ENCODE assay signal across 8 mouse cellular contexts in genomic region chr6:125084424-125084823, GRCm38 (mm10). TPM values are rescaled to one million over a fixed set of nuclear protein-coding genes. Genes with fewer than 3 reads are reported as not detected.
DNase-seq lines count a peak whose midpoint lies in the region; ATAC-seq lines count a peak whose summit lies in the region.

No protein-coding gene starts in this region.

- H3K4me2 ChIP-seq in midbrain, embryonic 14.5 days (ENCODE audit: low read length), result no peak overlapping the region
- H3K4me2 ChIP-seq in midbrain, embryonic 13.5 days (replicated peaks), result no peak overlapping the region
- no peak overlapping the region for H3K4me2 ChIP-seq in embryonic facial prominence, embryonic 12.5 days (replicated peaks)

- intact Hi-C loops in heart, postnatal 36 days (cut with DNase I), result loop anchor here (1.0 kb wide), 1 partner anchor 181 kb away; no protein-coding TSS in a partner anchor

- H3K4me1 ChIP-seq in midbrain, embryonic 14.5 days (ENCODE audit: control insufficient read depth, insufficient read depth, low read length), result peaks cover 11% of the 10 kb centered on the region
- H3K4me1 ChIP-seq in midbrain, embryonic 13.5 days (replicated peaks), result peaks cover 27% of the 10 kb centered on the region
- peaks cover 15% of the 10 kb centered on the region; the same call in 1 of the 2 replicates for H3K4me1 ChIP-seq in embryonic facial prominence, embryonic 12.5 days

- no peaks in the 10 kb centered on the region for H3K27me3 ChIP-seq in midbrain, embryonic 14.5 days (ENCODE audit: control insufficient read depth, insufficient read depth, low read length)
- H3K27me3 ChIP-seq in midbrain, embryonic 13.5 days, result no peaks in the 10 kb centered on the region
- H3K27me3 ChIP-seq in embryonic facial prominence, embryonic 12.5 days, result no peaks in the 10 kb centered on the region

- H3K36me3 ChIP-seq in midbrain, embryonic 14.5 days (ENCODE audit: control insufficient read depth, insufficient read depth, low read length), result no peaks in the 10 kb centered on the region
- no peaks in the 10 kb centered on the region for H3K36me3 ChIP-seq in midbrain, embryonic 13.5 days
- no peaks in the 10 kb centered on the region for H3K36me3 ChIP-seq in embryonic facial prominence, embryonic 12.5 days

- H3K27ac ChIP-seq in midbrain, embryonic 14.5 days (replicated peaks; ENCODE audit: low read depth, low read length), result no peak overlapping the region
- no peak overlapping the region for H3K27ac ChIP-seq in midbrain, embryonic 13.5 days
- peak overlapping the region; percentile 31 for H3K27ac ChIP-seq in embryonic facial prominence, embryonic 12.5 days

- H3K4me3 ChIP-seq in midbrain, embryonic 14.5 days (replicated peaks; ENCODE audit: low read depth, low read length), result no peak overlapping the region
- no peak overlapping the region for H3K4me3 ChIP-seq in midbrain, embryonic 13.5 days (replicated peaks)
- no peak overlapping the region for H3K4me3 ChIP-seq in embryonic facial prominence, embryonic 12.5 days

- 7% methylated on average over 4 of the region's 4 CpGs for WGBS in midbrain, embryonic 14.5 days
- 4% methylated on average over 4 of the region's 4 CpGs for WGBS in midbrain, embryonic 13.5 days
- 4% methylated on average over 4 of the region's 4 CpGs for WGBS in embryonic facial prominence, embryonic 12.5 days

- ATAC-seq in midbrain, embryonic 14.5 days (ENCODE audit: low FRiP score, low TSS enrichment), result 0 out of 2 replicates have a peak, but pooled peaks have one; percentile 7
- ATAC-seq in midbrain, embryonic 13.5 days, result no peak
- ATAC-seq in embryonic facial prominence, embryonic 12.5 days (ENCODE audit: insufficient number of reproducible peaks, insufficient read depth, low FRiP score, low TSS enrichment), result no peak
- ATAC-seq in megakaryocyte progenitor cell, adult 5-6 weeks (replicated peaks; ENCODE audit: poor library complexity), result peak; percentile 66

- no peak overlapping the region for H3K9ac ChIP-seq in midbrain, embryonic 14.5 days (replicated peaks; ENCODE audit: low read length)
- no peak overlapping the region for H3K9ac ChIP-seq in midbrain, embryonic 13.5 days (replicated peaks)
- no peak overlapping the region for H3K9ac ChIP-seq in embryonic facial prominence, embryonic 12.5 days

- DNase-seq in midbrain, embryonic 14.5 days, result peak; percentile 88
- DNase-seq in ZHBTc4 (ENCODE audit: low read depth, low spot score), result peak; percentile 85
- DNase-seq in heart, postnatal 36 days, result peak; percentile 57 to 63
- peak; percentile 70 to 80 for DNase-seq in layer of hippocampus, postnatal 10 days (ENCODE audit: low spot score in 2 of 2)
- peak; percentile 67 for DNase-seq in testis, postnatal 10 days (ENCODE audit: low spot score)

- no peaks in the 10 kb centered on the region for H3K9me3 ChIP-seq in midbrain, embryonic 14.5 days (ENCODE audit: control insufficient read depth, low read length)
- no peaks in the 10 kb centered on the region for H3K9me3 ChIP-seq in midbrain, embryonic 13.5 days
- H3K9me3 ChIP-seq in embryonic facial prominence, embryonic 12.5 days, result no peaks in the 10 kb centered on the region

RNA-seq across cellular contexts. Expression of gene Chd4, which starts 11.4 kb away (rescaled TPM):
- 70.7 and 90.6 TPM in 2 replicates for polyA plus RNA-seq in midbrain, embryonic 14.5 days (2014; fragmentation: Nextera tagmentation; extraction: Ambion mirVana)
- 133 and 138 TPM in 2 replicates for polyA plus RNA-seq in midbrain, embryonic 13.5 days (2015; fragmentation: Nextera tagmentation; extraction: Ambion mirVana)
- 90.0 and 104 TPM in 2 replicates for polyA plus RNA-seq in embryonic facial prominence, embryonic 12.5 days (2016; fragmentation: Nextera tagmentation; extraction: Ambion mirVana)
- total RNA-seq in heart, postnatal 36 days (2021), result 100 to 1,000 TPM; 118 to 127 TPM
- 100 to 1,000 TPM; 176 to 195 TPM for total RNA-seq in layer of hippocampus, postnatal 10 days (2021)
- total RNA-seq in megakaryocyte progenitor cell, adult 5-6 weeks (2015), result 85.7 and 91.6 TPM in 2 replicates
- 299 and 375 TPM in 2 replicates for total RNA-seq in megakaryocyte progenitor cell, adult 5-6 weeks (2017)

RNA-seq across cellular contexts. Expression of gene Lpar5, which starts 16.7 kb away (rescaled TPM):
- polyA plus RNA-seq in midbrain, embryonic 14.5 days (2014; fragmentation: Nextera tagmentation; extraction: Ambion mirVana), result 0.45 and 0.77 TPM in 2 replicates
- polyA plus RNA-seq in midbrain, embryonic 13.5 days (2015; fragmentation: Nextera tagmentation; extraction: Ambion mirVana), result 0.34 and 0.37 TPM in 2 replicates
- polyA plus RNA-seq in embryonic facial prominence, embryonic 12.5 days (2016; fragmentation: Nextera tagmentation; extraction: Ambion mirVana), result 0.53 and 0.61 TPM in 2 replicates
- total RNA-seq in heart, postnatal 36 days (2021), result under 1 TPM in 1 of 2 experiments, not detected in 1; 0.24 TPM
- total RNA-seq in layer of hippocampus, postnatal 10 days (2021), result 1 to 10 TPM; 1.1 to 1.4 TPM
- 6.7 and 10.6 TPM in 2 replicates for total RNA-seq in megakaryocyte progenitor cell, adult 5-6 weeks (2015)
- 3.5 and 6.7 TPM in 2 replicates for total RNA-seq in megakaryocyte progenitor cell, adult 5-6 weeks (2017)

RNA-seq across cellular contexts. Expression of gene Acrbp, which starts 34.9 kb away (rescaled TPM):
- polyA plus RNA-seq in midbrain, embryonic 14.5 days (2014; fragmentation: Nextera tagmentation; extraction: Ambion mirVana), result 16.3 and 16.7 TPM in 2 replicates
- 15.8 and 19.7 TPM in 2 replicates for polyA plus RNA-seq in midbrain, embryonic 13.5 days (2015; fragmentation: Nextera tagmentation; extraction: Ambion mirVana)
- 17.6 and 21.0 TPM in 2 replicates for polyA plus RNA-seq in embryonic facial prominence, embryonic 12.5 days (2016; fragmentation: Nextera tagmentation; extraction: Ambion mirVana)
- 1 to 10 TPM; 1.7 to 2.1 TPM for total RNA-seq in heart, postnatal 36 days (2021)
- 1 to 10 TPM; 7.0 to 9.2 TPM for total RNA-seq in layer of hippocampus, postnatal 10 days (2021)
- total RNA-seq in megakaryocyte progenitor cell, adult 5-6 weeks (2015), result 8.1 and 9.5 TPM in 2 replicates
- total RNA-seq in megakaryocyte progenitor cell, adult 5-6 weeks (2017), result 3.6 and 5.8 TPM in 2 replicates

RNA-seq across cellular contexts. Expression of gene Ing4, which starts 44.9 kb away (rescaled TPM):
- polyA plus RNA-seq in midbrain, embryonic 14.5 days (2014; fragmentation: Nextera tagmentation; extraction: Ambion mirVana), result 132 and 144 TPM in 2 replicates
- 195 and 201 TPM in 2 replicates for polyA plus RNA-seq in midbrain, embryonic 13.5 days (2015; fragmentation: Nextera tagmentation; extraction: Ambion mirVana)
- polyA plus RNA-seq in embryonic facial prominence, embryonic 12.5 days (2016; fragmentation: Nextera tagmentation; extraction: Ambion mirVana), result 165 and 176 TPM in 2 replicates
- 10 to 100 TPM; 30.5 to 34.4 TPM for total RNA-seq in heart, postnatal 36 days (2021)
- total RNA-seq in layer of hippocampus, postnatal 10 days (2021), result 10 to 100 TPM; 57.4 to 62.4 TPM
- total RNA-seq in megakaryocyte progenitor cell, adult 5-6 weeks (2015), result 22.8 and 25.2 TPM in 2 replicates
- total RNA-seq in megakaryocyte progenitor cell, adult 5-6 weeks (2017), result 44.4 and 49.8 TPM in 2 replicates

RNA-seq across cellular contexts. Expression of gene Nop2, which starts 47.3 kb away (rescaled TPM):
- 42.7 and 46.3 TPM in 2 replicates for polyA plus RNA-seq in midbrain, embryonic 14.5 days (2014; fragmentation: Nextera tagmentation; extraction: Ambion mirVana)
- polyA plus RNA-seq in midbrain, embryonic 13.5 days (2015; fragmentation: Nextera tagmentation; extraction: Ambion mirVana), result 43.2 and 45.9 TPM in 2 replicates
- 68.0 and 70.1 TPM in 2 replicates for polyA plus RNA-seq in embryonic facial prominence, embryonic 12.5 days (2016; fragmentation: Nextera tagmentation; extraction: Ambion mirVana)
- total RNA-seq in heart, postnatal 36 days (2021), result 10 to 100 TPM; 20.3 to 21.0 TPM
- total RNA-seq in layer of hippocampus, postnatal 10 days (2021), result 10 to 100 TPM; 35.9 to 36.1 TPM
- total RNA-seq in megakaryocyte progenitor cell, adult 5-6 weeks (2015), result 42.8 and 43.7 TPM in 2 replicates
- total RNA-seq in megakaryocyte progenitor cell, adult 5-6 weeks (2017), result 82.3 and 83.8 TPM in 2 replicates

Comparison
In these comparisons a context has a peak if more than half of its experiments do, and no peak if none do; other contexts are left out.
1. ATAC-seq: peak in midbrain, embryonic 14.5 days (single experiment) and megakaryocyte progenitor cell, adult 5-6 weeks (single experiment); none in midbrain, embryonic 13.5 days (single experiment) and embryonic facial prominence, embryonic 12.5 days (single experiment).
2. Peak in every context shown above with its lines, with median percentiles within 50 percentile points of each other: DNase-seq.